Mouse (Mus musculus) T-helper 17 cell (primary cell): Measurements from ENCODE around the gene Pde4b.

Experiments used
- in situ Hi-C, 2 experiments: fragments of 300-600 bp; cut with MboI, MseI; formaldehyde crosslinking; loops; 1 replicate in 1 of 2; 2 replicates in 1 of 2; pipeline ENCODE4 v1.15.1; 2025; ENCODE audit warnings: high pct_unique_total_duplicates in 2 of 2

Gene Pde4b

DNA sequence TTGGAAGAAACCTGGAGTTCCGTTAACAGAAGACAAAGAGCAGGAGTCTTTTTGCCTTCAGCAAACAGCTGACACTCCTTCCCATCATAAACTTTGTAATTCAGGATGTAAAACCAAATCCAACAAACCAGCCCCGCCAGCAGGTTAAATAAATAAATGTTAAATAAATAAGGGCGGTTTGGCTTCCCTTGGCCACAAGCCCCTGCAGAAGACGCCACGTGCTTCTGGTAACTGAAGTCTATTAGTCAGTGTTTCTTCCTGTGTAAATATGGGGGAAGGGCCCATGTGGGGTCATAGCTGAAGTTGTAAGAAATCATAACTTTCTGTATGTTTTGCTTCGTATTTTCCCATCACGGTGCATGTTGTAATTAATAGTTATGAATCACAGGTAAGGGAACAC is 440.0 kb downstream of the Pde4b start:
- in situ Hi-C loops, result no loop called here

DNA sequence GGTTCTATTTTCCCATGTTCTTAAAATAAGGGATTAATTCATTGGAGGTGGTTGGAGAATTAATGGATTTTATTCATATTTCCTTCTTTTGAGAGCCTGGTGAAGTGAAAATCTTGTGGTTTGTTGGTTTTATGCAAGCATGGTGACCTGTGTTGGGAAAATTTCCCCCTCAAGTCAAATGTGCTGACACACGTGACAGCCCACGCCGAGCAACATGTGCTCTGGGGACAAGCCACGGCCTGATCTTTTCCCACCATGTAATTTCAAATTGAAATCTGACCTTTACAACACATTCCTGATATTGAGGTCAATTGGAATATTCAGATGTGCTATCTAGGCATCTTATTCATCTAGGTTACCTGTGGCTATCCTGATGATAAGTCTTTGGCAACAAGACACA is 443.5 kb downstream of the Pde4b start:
- in situ Hi-C loops, result no loop called here

- in situ Hi-C loops, result no loop called here
Observed at GRCm38 (mm10) chr4:102531729-102532128, 444.4 kb downstream of the Pde4b start.

GRCm38 (mm10) chr4:102533183-102534048 is 446.1 kb downstream of the Pde4b start:
- in situ Hi-C loops, result no loop called here

GRCm38 (mm10) chr4:102534049-102534730 is 446.8 kb downstream of the Pde4b start:
- in situ Hi-C loops, result no loop called here

GRCm38 (mm10) chr4:102535886-102536285 is 448.5 kb downstream of the Pde4b start:
- in situ Hi-C loops, result no loop called here

GRCm38 (mm10) chr4:102538266-102538665 is 450.9 kb downstream of the Pde4b start:
- in situ Hi-C loops, result no loop called here

GRCm38 (mm10) chr4:102538793-102539192 is 451.4 kb downstream of the Pde4b start:
- in situ Hi-C loops, result no loop called here

DNA sequence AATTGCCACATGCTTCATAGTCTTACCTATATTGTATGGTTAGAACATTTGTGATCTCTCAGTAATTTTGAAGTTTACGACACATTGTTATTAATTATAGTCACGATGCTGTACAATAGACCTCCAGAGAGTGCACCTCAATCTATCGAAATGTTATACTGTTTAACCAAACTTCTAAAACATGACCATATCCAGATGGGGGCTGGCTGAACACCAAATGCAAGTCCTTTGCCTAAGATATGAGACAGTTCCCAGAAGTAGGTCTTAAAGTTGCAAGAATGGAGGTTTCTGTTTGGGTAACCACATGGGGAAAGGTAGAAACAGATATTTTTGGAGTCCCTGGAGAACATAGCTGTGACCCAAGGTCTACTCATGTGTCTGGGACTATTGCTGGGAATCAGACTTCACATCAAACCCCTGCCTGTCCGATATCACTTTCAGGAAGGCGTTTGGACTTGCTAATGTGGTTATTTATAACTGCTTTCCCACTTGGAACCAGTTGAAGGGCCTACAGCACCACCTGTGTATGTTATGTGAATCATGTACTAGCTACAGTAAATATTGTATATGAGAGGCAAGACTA is 452.3 kb downstream of the Pde4b start:
- in situ Hi-C loops, result no loop called here

DNA sequence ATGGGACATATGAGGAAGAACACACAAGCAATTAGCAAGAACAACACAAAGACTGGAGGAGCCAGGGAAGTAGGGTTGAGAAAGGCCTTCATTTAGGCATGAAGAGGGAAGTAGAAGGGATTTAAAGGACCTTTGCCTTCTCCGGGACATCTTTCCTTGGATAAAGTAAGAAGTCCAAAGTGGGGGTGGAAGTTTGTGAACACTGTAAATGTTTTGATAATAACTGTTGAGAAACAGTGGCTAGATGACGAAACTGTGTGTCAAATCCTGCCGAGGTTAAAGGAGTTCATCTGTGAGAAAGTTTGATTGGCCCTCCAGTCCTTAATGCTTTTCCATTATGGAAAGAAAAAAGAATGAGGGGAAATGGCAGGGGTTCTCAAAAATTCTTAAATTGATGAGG is 455.6 kb downstream of the Pde4b start:
- in situ Hi-C loops, result no loop called here

- in situ Hi-C loops, result no loop called here
Observed at GRCm38 (mm10) chr4:102545226-102545625, 457.9 kb downstream of the Pde4b start.

- in situ Hi-C loops, result no loop called here
Observed at GRCm38 (mm10) chr4:102555566-102555965, 468.2 kb downstream of the Pde4b start.

GRCm38 (mm10) chr4:102557006-102557405 is 469.7 kb downstream of the Pde4b start:
- in situ Hi-C loops, result no loop called here

- in situ Hi-C loops, result no loop called here
Observed at GRCm38 (mm10) chr4:102557508-102558220, 470.3 kb downstream of the Pde4b start.

DNA sequence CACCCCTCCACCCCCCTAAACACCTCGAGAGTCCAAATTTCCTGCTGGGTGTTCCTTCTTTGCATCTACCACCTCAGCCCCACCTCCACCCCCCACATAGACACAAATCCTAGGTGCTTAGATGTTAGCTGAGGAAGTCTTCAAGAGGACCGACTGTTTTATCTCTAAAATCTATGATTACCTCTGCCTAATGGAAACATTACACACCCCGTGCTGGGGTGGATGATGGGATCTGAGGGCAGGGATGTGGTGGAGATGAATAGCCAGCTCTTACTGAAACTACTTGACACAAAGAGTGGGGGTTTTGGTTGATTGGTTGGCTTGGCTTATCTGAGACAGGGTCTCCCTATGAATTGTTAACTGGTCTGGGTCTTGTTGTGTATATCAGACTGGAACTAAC is 471.0 kb downstream of the Pde4b start:
- in situ Hi-C loops, result no loop called here

- in situ Hi-C loops, result no loop called here
Observed at GRCm38 (mm10) chr4:102560676-102561280, 473.4 kb downstream of the Pde4b start.

GRCm38 (mm10) chr4:102563273-102563855 is 476.0 kb downstream of the Pde4b start:
- in situ Hi-C loops, result no loop called here

GRCm38 (mm10) chr4:102564286-102564685 is 476.9 kb downstream of the Pde4b start:
- in situ Hi-C loops, result no loop called here

DNA sequence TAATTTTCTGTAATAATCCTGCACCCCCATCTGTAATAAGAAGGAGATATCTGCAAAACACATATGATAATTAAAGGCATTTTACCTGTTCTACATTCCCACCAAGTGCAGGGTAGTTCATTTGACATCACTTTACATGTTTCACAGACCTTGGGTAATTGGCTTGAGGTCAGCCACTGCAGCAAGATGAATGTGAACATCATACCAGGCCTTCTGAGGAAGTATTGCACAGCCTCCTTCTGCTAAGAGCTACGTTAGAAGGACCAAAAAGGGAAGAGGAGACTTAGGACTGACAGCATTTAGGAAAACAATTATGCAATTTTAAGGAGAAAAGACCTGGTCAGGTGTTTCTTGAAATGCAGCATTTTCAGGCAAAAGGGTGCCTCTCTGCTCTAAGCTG is 479.1 kb downstream of the Pde4b start:
- in situ Hi-C loops, result loop anchor here in 1 of 2 experiments (5.0 kb wide), 1 partner anchor 49 kb away; no protein-coding TSS in a partner anchor

- in situ Hi-C loops, result loop anchor here in 1 of 2 experiments (5.0 kb wide), 1 partner anchor 50 kb away; no protein-coding TSS in a partner anchor
Observed at GRCm38 (mm10) chr4:102567111-102567510, 479.8 kb downstream of the Pde4b start.
